Mouse (Mus musculus): ENCODE data around the gene Irf6. TPM values are rescaled to one million over a fixed set of nuclear protein-coding genes. Genes with fewer than 3 reads are reported as not detected.
A peak's percentile ranks its signal among the peaks of the same experiment; 100 is the strongest.

Gene Irf6
- total RNA-seq (2014; rRNA removed) (0.71 and 1.2 TPM in 2 replicates), polyA plus RNA-seq (2015; fragmentation: Nextera tagmentation; extraction: Ambion mirVana) (0.77 and 0.94 TPM in 2 replicates)

- DNase-seq (ENCODE audit: low spot score): no peak
- peak within 1 kb of the TSS; percentile 15; the same call in 1 of the 2 replicates for H3K4me3 ChIP-seq (ENCODE audit: low read depth, low read length)
- H3K27ac ChIP-seq (ENCODE audit: low read depth, low read length): no peak within 1 kb of the TSS
- H3K4me2 ChIP-seq (ENCODE audit: low read depth, low read length, poor library complexity, severe bottlenecking): peak within 1 kb of the TSS; percentile 29
- no peak within 1 kb of the TSS for H3K9ac ChIP-seq (replicated peaks; ENCODE audit: low read length, poor library complexity, severe bottlenecking)
- no peaks in the 10 kb centered on the region for H3K9me3 ChIP-seq (ENCODE audit: low read length)
- H3K27me3 ChIP-seq (ENCODE audit: insufficient read depth, low read length): peaks cover 24% of the 10 kb centered on the region
- H3K4me1 ChIP-seq (ENCODE audit: insufficient read depth, low read length): 0 out of 2 replicates have a peak, but pooled peaks cover 5% of the 10 kb centered on the region
- TF ChIP-seq CTCF (IDR thresholded peaks at IDR 0.05): no peak
- no peaks in the 10 kb centered on the region for H3K36me3 ChIP-seq (ENCODE audit: insufficient read depth, low read length)
- WGBS: 2% methylated on average over 30 of the region's 30 CpGs
- peak; percentile 27; the same call in 1 of the 2 replicates for ATAC-seq (ENCODE audit: low FRiP score)
These were observed at the start of gene Irf6 for GRCm38 (mm10) chr1:193152872-193153271. TSS of gene Irf6 (plus strand) at chr1:193153111.

DNA sequence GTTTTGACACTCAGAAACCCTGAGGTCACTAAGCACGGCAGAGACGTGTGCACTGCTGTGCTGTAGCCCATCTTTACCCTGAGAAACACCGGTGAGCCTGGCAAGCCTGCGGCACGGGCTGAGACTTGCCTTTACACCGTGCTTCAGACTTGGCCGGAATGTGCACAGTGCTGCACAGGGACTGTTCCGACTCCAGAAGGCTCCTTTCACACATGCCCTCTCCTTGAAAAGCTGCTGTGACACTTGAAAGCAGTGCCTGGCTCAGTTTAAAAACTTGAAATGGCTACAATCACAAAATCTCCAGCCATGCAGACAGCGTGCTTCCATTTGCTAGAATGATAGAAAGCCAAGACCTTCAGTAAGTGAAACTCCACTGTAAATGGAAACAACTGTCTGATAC, 40.8 kb upstream of the Irf6 start:
- H3K9me3 ChIP-seq (ENCODE audit: low read length): no peaks in the 10 kb centered on the region
- H3K27ac ChIP-seq (ENCODE audit: low read depth, low read length): no peak overlapping the region
- DNase-seq (ENCODE audit: low spot score) (no peak), ATAC-seq (ENCODE audit: low FRiP score) (no peak)
- WGBS: 96% methylated on average over 9 of the region's 9 CpGs
- H3K27me3 ChIP-seq (ENCODE audit: insufficient read depth, low read length): no peaks in the 10 kb centered on the region
- no peak overlapping the region for H3K4me2 ChIP-seq (ENCODE audit: low read depth, low read length, poor library complexity, severe bottlenecking)
- no peaks in the 10 kb centered on the region for H3K4me1 ChIP-seq (ENCODE audit: insufficient read depth, low read length)
- TF ChIP-seq CTCF (IDR thresholded peaks at IDR 0.05): no peak
- peaks cover 85% of the 10 kb centered on the region for H3K36me3 ChIP-seq (ENCODE audit: insufficient read depth, low read length)
- H3K4me3 ChIP-seq (ENCODE audit: low read depth, low read length): no peak overlapping the region
- no peak overlapping the region for H3K9ac ChIP-seq (replicated peaks; ENCODE audit: low read length, poor library complexity, severe bottlenecking)

- TF ChIP-seq CTCF (IDR thresholded peaks at IDR 0.05): no peak
- no peak for DNase-seq (ENCODE audit: low spot score)
- Histone ChIP-seq H3K36me3 (ENCODE audit: insufficient read depth, low read length) (peaks cover 62% of the 10 kb centered on the region), H3K4me3 (ENCODE audit: low read depth, low read length) (no peak overlapping the region), H3K9ac (replicated peaks; ENCODE audit: low read length, poor library complexity, severe bottlenecking) (no peak overlapping the region), H3K4me2 (ENCODE audit: low read depth, low read length, poor library complexity, severe bottlenecking) (no peak overlapping the region), H3K27ac (ENCODE audit: low read depth, low read length) (no peak overlapping the region), H3K9me3 (ENCODE audit: low read length) (no peaks in the 10 kb centered on the region), H3K4me1 (ENCODE audit: insufficient read depth, low read length) (no peaks in the 10 kb centered on the region), H3K27me3 (ENCODE audit: insufficient read depth, low read length) (no peaks in the 10 kb centered on the region)
- WGBS: 92% methylated on average over 7 of the region's 7 CpGs
- ATAC-seq (ENCODE audit: low FRiP score): no peak
These were observed 30.1 kb upstream of the Irf6 start for GRCm38 (mm10) chr1:193122793-193123192.

DNA sequence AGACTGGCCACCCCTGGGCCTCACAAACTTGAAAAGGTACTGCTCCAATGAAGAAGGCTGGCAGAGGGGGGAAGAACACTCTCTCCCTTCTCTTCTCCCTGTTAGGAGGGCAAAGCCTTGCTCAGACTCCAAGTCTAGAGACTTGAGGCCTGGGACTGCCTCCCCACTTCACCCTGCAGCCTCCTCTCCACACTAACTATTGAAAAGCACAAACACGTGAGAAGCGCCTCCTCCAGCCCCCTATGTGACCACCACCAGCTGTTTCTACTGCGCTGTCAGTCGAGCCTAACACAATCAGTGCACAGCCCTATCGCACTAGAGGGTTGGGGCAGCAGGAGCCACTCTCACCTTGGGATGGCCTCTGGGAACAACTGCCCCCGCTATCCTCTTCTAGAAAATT, 29.6 kb upstream of the Irf6 start:
- H3K4me3 ChIP-seq (ENCODE audit: low read depth, low read length): no peak overlapping the region
- H3K4me1 ChIP-seq (ENCODE audit: insufficient read depth, low read length): no peaks in the 10 kb centered on the region
- WGBS: 89% methylated on average over 6 of the region's 6 CpGs
- H3K9me3 ChIP-seq (ENCODE audit: low read length): no peaks in the 10 kb centered on the region
- H3K27me3 ChIP-seq (ENCODE audit: insufficient read depth, low read length): no peaks in the 10 kb centered on the region
- H3K27ac ChIP-seq (ENCODE audit: low read depth, low read length): no peak overlapping the region
- ATAC-seq (ENCODE audit: low FRiP score) (no peak), DNase-seq (ENCODE audit: low spot score) (no peak)
- H3K9ac ChIP-seq (replicated peaks; ENCODE audit: low read length, poor library complexity, severe bottlenecking): no peak overlapping the region
- TF ChIP-seq CTCF (IDR thresholded peaks at IDR 0.05): no peak
- no peak overlapping the region for H3K4me2 ChIP-seq (ENCODE audit: low read depth, low read length, poor library complexity, severe bottlenecking)
- peaks cover 60% of the 10 kb centered on the region for H3K36me3 ChIP-seq (ENCODE audit: insufficient read depth, low read length)

GRCm38 (mm10) chr1:193125835-193126234, 27.1 kb upstream of the Irf6 start:
- Histone ChIP-seq H3K27me3 (ENCODE audit: insufficient read depth, low read length) (no peaks in the 10 kb centered on the region), H3K4me1 (ENCODE audit: insufficient read depth, low read length) (0 out of 2 replicates have a peak, but pooled peaks cover 3% of the 10 kb centered on the region), H3K36me3 (ENCODE audit: insufficient read depth, low read length) (peaks cover 40% of the 10 kb centered on the region), H3K4me2 (ENCODE audit: low read depth, low read length, poor library complexity, severe bottlenecking) (no peak overlapping the region), H3K9me3 (ENCODE audit: low read length) (no peaks in the 10 kb centered on the region), H3K9ac (replicated peaks; ENCODE audit: low read length, poor library complexity, severe bottlenecking) (no peak overlapping the region), H3K27ac (ENCODE audit: low read depth, low read length) (no peak overlapping the region), H3K4me3 (ENCODE audit: low read depth, low read length) (no peak overlapping the region)
- peak; percentile 40 for DNase-seq (ENCODE audit: low spot score)
- 65% methylated on average over 4 of the region's 4 CpGs for WGBS
- peak; percentile 61 for TF ChIP-seq CTCF (IDR thresholded peaks at IDR 0.05)
- no peak for ATAC-seq (ENCODE audit: low FRiP score)

DNA sequence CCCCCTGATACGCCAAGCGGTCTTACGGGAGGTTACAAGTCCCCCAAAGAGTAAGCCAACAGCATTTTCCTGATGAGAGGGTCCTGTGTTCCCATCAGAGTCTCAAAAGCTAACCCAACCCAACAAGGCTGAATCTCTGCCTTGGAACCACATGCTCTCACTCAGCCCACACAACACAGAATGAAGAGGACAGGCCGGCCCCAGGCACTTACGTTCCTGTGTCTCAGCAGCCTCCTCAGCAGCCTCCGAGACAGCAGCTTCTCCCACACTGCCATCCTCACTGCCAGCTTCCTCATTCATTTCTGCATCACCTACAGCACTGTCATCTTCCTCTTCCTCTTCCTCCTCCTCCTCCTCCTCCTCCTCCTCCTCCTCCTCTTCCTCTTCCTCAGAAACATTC, 24.9 kb upstream of the Irf6 start:
- DNase-seq (ENCODE audit: low spot score): no peak
- H3K27me3 ChIP-seq (ENCODE audit: insufficient read depth, low read length): no peaks in the 10 kb centered on the region
- H3K27ac ChIP-seq (ENCODE audit: low read depth, low read length): no peak overlapping the region
- H3K36me3 ChIP-seq (ENCODE audit: insufficient read depth, low read length): peaks cover 18% of the 10 kb centered on the region
- H3K4me3 ChIP-seq (ENCODE audit: low read depth, low read length): no peak overlapping the region
- WGBS: 91% methylated on average over 6 of the region's 6 CpGs
- H3K4me1 ChIP-seq (ENCODE audit: insufficient read depth, low read length): 0 out of 2 replicates have a peak, but pooled peaks cover 3% of the 10 kb centered on the region
- ATAC-seq (ENCODE audit: low FRiP score): no peak
- no peak overlapping the region for H3K9ac ChIP-seq (replicated peaks; ENCODE audit: low read length, poor library complexity, severe bottlenecking)
- no peaks in the 10 kb centered on the region for H3K9me3 ChIP-seq (ENCODE audit: low read length)
- no peak overlapping the region for H3K4me2 ChIP-seq (ENCODE audit: low read depth, low read length, poor library complexity, severe bottlenecking)
- TF ChIP-seq CTCF (IDR thresholded peaks at IDR 0.05): no peak

Data from midbrain, postnatal 0 days (tissue).